Mouse (Mus musculus) cerebellum, adult 8-10 months (tissue): ENCODE measurements around the gene Rapgef6.

ENCODE experiments used
- DNase-seq: peaks from one replicate; pipeline ENCODE4 v3.0.0; 2022

Rapgef6 gene

DNA sequence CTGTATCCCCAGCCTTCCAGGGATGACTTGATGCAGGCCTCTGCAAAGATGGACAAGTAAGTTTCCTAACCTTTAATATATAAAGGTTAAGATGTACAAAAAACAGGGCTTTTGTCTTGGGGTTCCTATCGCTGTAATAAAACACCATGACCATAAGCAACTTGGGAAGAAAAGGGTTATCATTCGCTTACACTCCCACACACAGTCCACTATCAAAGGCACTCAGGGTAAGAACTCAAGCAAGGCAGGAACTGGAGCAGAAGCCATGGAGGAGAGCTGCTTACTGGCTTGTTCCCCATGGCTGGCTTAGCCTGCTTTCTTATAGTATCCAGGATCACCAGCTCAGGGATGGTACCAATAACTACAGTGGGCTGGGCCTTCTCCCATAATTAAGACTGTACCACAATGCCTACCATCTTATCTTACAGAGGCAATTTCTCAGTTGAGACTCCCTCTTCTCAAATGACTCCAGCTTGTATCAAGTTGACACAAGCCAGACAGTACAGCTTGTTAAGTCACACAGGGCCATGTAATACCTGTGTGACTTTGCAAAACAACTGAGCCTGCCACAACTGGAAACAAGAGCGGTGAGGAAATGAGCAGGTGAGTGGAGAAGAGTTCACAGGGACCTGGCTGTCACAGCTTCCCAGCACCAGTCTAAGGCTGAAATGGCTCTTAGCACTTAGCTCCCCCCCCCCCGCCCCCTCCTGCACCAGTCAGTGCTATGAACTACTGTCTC lies 216.5 kb downstream of the Rapgef6 start:
- no peak for DNase-seq

DNA sequence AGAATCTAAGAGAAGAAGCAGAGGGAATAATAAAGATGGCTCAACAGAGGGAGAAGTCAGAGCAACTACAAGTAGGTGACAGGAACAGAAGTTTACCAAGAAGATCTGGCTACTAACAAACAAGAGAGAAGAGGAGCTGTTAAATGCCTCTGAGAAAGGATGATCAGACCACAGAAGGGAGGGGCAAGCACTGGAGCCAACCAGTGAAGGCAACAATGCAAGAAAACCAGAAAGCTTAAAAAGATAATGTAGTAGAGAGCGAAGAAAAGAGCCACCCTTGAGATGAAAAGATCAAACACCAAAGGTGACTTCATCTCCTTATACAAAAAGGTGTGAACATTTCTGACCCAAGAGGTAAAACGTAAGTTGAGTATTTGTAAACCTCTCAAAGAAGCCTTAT lies 218.7 kb downstream of the Rapgef6 start:
- no peak for DNase-seq

- DNase-seq = no peak
Measured at GRCm38 (mm10) chr11:54744231-54744630, 221.6 kb downstream of the Rapgef6 start.
